Mouse (Mus musculus) kidney, embryonic 14.5 days (tissue): ENCODE results near the gene Eci3. TPM values are rescaled to one million over a fixed set of nuclear protein-coding genes. Genes with fewer than 3 reads are reported as not detected.

Source experiments
- polyA plus RNA-seq: library from polyadenylated mRNA; unstranded; fragments of >200 nt; fragmentation: Nextera tagmentation; extraction: Ambion mirVana; gene quantifications from 2 replicates; pipeline ENCODE4 v1.2.1, GENCODE M21; 2014

Gene Eci3
- polyA plus RNA-seq, 1 experiment from 2014 or later = 3.1 TPM

Other genes with a start within 250 kb of the Eci3 start
- gene Fam50b, start 229.0 kb downstream of the Eci3 start, polyA plus RNA-seq = not detected in 2 replicates
- gene Prpf4b, start 88.5 kb downstream of the Eci3 start, polyA plus RNA-seq = 66.4 and 89.3 TPM in 2 replicates
- gene Fam217a, start 39.5 kb downstream of the Eci3 start, polyA plus RNA-seq = 5.1 and 6.0 TPM in 2 replicates
- not detected in 2 replicates for gene 4933417A18Rik, start 39.4 kb downstream of the Eci3 start, polyA plus RNA-seq
- gene Eci2, start 63.3 kb upstream of the Eci3 start, polyA plus RNA-seq = 139 and 141 TPM in 2 replicates